8 mouse cellular contexts compared by ENCODE assay signal in genomic region chr2:172370411-172371223, GRCm38 (mm10). TPM values are rescaled to one million over a fixed set of nuclear protein-coding genes. Genes with fewer than 3 reads are reported as not detected.
DNase-seq lines count a peak whose midpoint lies in the region; ATAC-seq lines count a peak whose summit lies in the region.

Aurka (minus strand) TSS chr2:172370535.
Cstf1 (plus strand) TSS chr2:172370681.

- H3K9ac ChIP-seq in hindbrain, embryonic 12.5 days: peak within 1 kb of the TSS; percentile 84

- peak within 1 kb of the TSS; percentile 83 for H3K27ac ChIP-seq in hindbrain, embryonic 12.5 days

- H3K9me3 ChIP-seq in hindbrain, embryonic 12.5 days (replicated peaks): no peaks in the 10 kb centered on the region

- peak; percentile 95 for DNase-seq in NIH3T3 (ENCODE audit: low read depth)
- peak; percentile 96 to 97 for DNase-seq in cerebellum, postnatal 10 days
- peak; percentile 90 to 94 for DNase-seq in frontal cortex, postnatal 10 days (ENCODE audit: low spot score in 2 of 2)
- peak; percentile 97 to 98 for DNase-seq in layer of hippocampus, postnatal 14 days (ENCODE audit: low spot score in 2 of 2)
- peak; percentile 95 for DNase-seq in lung, postnatal 14 days
- DNase-seq in retina, adult 2 months (ENCODE audit: low read depth, low spot score): peak; percentile 87
- DNase-seq in thymus, postnatal 36 days: peak; percentile 93 to 94

- H3K4me3 ChIP-seq in hindbrain, embryonic 12.5 days: peak within 1 kb of the TSS; percentile 85

- no peaks in the 10 kb centered on the region for H3K27me3 ChIP-seq in hindbrain, embryonic 12.5 days

- H3K4me2 ChIP-seq in hindbrain, embryonic 12.5 days (replicated peaks): peak within 1 kb of the TSS; percentile 84

- H3K36me3 ChIP-seq in hindbrain, embryonic 12.5 days: peaks cover 36% of the 10 kb centered on the region

- peak; percentile 98 for ATAC-seq in hindbrain, embryonic 12.5 days (ENCODE audit: low FRiP score)

- WGBS in hindbrain, embryonic 12.5 days: under 1% methylated on average over 66 of the region's 66 CpGs

- peaks cover 27% of the 10 kb centered on the region for H3K4me1 ChIP-seq in hindbrain, embryonic 12.5 days

RNA-seq across cellular contexts. Expression of gene Aurka, which starts in this region (rescaled TPM):
- polyA plus RNA-seq in hindbrain, embryonic 12.5 days (2016; fragmentation: Nextera tagmentation; extraction: Ambion mirVana): 78.8 and 85.6 TPM in 2 replicates
- 1 to 10 TPM; 2.6 to 2.9 TPM for total RNA-seq in layer of hippocampus, postnatal 14 days (2021)

RNA-seq across cellular contexts. Expression of gene Cstf1, which starts in this region (rescaled TPM):
- 37.3 and 37.5 TPM in 2 replicates for polyA plus RNA-seq in hindbrain, embryonic 12.5 days (2016; fragmentation: Nextera tagmentation; extraction: Ambion mirVana)
- 10 to 100 TPM; 24.0 to 25.0 TPM for total RNA-seq in layer of hippocampus, postnatal 14 days (2021)

Comparison
In these comparisons a context has a peak if more than half of its experiments do, and no peak if none do; other contexts are left out.
1. Peak in every context shown above with its lines: DNase-seq, ATAC-seq, H3K4me3 ChIP-seq and H3K27ac ChIP-seq.